Mouse (Mus musculus) myocyte (in vitro differentiated cells): ENCODE data around the gene Eml6. TPM values are rescaled to one million over a fixed set of nuclear protein-coding genes. Genes with fewer than 3 reads are reported as not detected.
"Not testable (repeated sequence)": the region's sequence is repeated elsewhere in the genome, so short reads cannot be mapped to it uniquely, and the experiment has no call there.

Experiments
- H3K27me3 ChIP-seq: one replicate; pipeline ENCODE4 v1.6.1; 2011; ENCODE audit not compliant: control insufficient read depth, insufficient read depth, insufficient read length
- H3K36me3 ChIP-seq: one replicate; pipeline ENCODE4 v1.6.1; 2011; ENCODE audit not compliant: control insufficient read depth, insufficient read depth
- H3K4me2 ChIP-seq: one replicate; pipeline ENCODE4 v1.6.1; 2011; ENCODE audit warnings: low read depth, control low read depth
- H3K4me3 ChIP-seq: one replicate; pipeline ENCODE4 v1.5.1; 2011; ENCODE audit warnings: mild to moderate bottlenecking, control low read depth, moderate library complexity
- H3K79me2 ChIP-seq: one replicate; pipeline ENCODE4 v1.6.1; 2011; ENCODE audit not compliant: control insufficient read depth, insufficient read depth
- H3ac ChIP-seq: one replicate; pipeline ENCODE4 v1.6.1; 2011; ENCODE audit not compliant: control insufficient read depth, insufficient read length
- CEBPB ChIP-seq: IDR thresholded peaks from 2 replicates; pipeline ENCODE4 v1.6.1; 2011; ENCODE audit warnings: mild to moderate bottlenecking, moderate library complexity; ENCODE audit not compliant: poor library complexity, insufficient read depth, severe bottlenecking
- E2F4 ChIP-seq: IDR thresholded peaks from one replicate; pipeline ENCODE4 v1.6.1; 2011; ENCODE audit warnings: mild to moderate bottlenecking, control low read depth, moderate library complexity; ENCODE audit not compliant: insufficient read depth
- MAX ChIP-seq: IDR thresholded peaks from one replicate; pipeline ENCODE4 v1.6.1; 2011; ENCODE audit warnings: low read depth, mild to moderate bottlenecking, control low read depth
- MYOD1 ChIP-seq, 3 experiments: IDR thresholded peaks; one replicate each; pipeline ENCODE4 v1.6.1; 2011; ENCODE audit warnings: control low read depth in 2 of 3, low read depth in 2 of 3, mild to moderate bottlenecking in 2 of 3, moderate library complexity in 1 of 3; ENCODE audit not compliant: insufficient read length in 2 of 3, control insufficient read depth in 1 of 3
- MYOG ChIP-seq, 3 experiments: IDR thresholded peaks; one replicate each; pipeline ENCODE4 v1.6.1; 2011; ENCODE audit warnings: control low read depth in 2 of 3, low read depth in 2 of 3, mild to moderate bottlenecking in 2 of 3; ENCODE audit not compliant: insufficient read length in 2 of 3, control insufficient read depth in 1 of 3, insufficient read depth in 1 of 3
- POLR2A ChIP-seq: IDR thresholded peaks from one replicate; pipeline ENCODE4 v1.6.1; 2011; ENCODE audit warnings: low read depth, mild to moderate bottlenecking, control low read depth, moderate library complexity; ENCODE audit not compliant: insufficient read length
- POLR2AphosphoS2 ChIP-seq: IDR thresholded peaks from one replicate; pipeline ENCODE4 v1.6.1; 2011; ENCODE audit warnings: low read depth, control low read depth; ENCODE audit not compliant: insufficient read length
- REST ChIP-seq: IDR thresholded peaks from one replicate; pipeline ENCODE4 v1.6.1; 2011; ENCODE audit warnings: mild to moderate bottlenecking, control low read depth, moderate library complexity; ENCODE audit not compliant: insufficient read depth, insufficient read length
- SRF ChIP-seq: IDR thresholded peaks from one replicate; pipeline ENCODE4 v1.6.1; 2011; ENCODE audit warnings: low read depth; ENCODE audit not compliant: control insufficient read depth, insufficient read length
- TCF12 ChIP-seq: IDR thresholded peaks from one replicate; pipeline ENCODE4 v1.6.1; 2011; ENCODE audit warnings: mild to moderate bottlenecking, control low read depth; ENCODE audit not compliant: poor library complexity, insufficient read depth, severe bottlenecking
- TCF3 ChIP-seq: IDR thresholded peaks from one replicate; pipeline ENCODE4 v1.6.1; 2011; ENCODE audit warnings: low read depth, control low read depth; ENCODE audit not compliant: insufficient read length
- USF1 ChIP-seq: IDR thresholded peaks from one replicate; pipeline ENCODE4 v1.6.1; 2011; ENCODE audit warnings: low read depth, mild to moderate bottlenecking, control low read depth, moderate library complexity
- polyA plus RNA-seq: library from polyadenylated mRNA; unstranded; fragments of >200 nt; fragmentation: generic; extraction: Trizol; gene quantifications from one replicate; pipeline ENCODE4 v1.2.1, GENCODE M21; 2012; ENCODE audit warnings: missing spikeins

Gene Eml6
- polyA plus RNA-seq, 1 experiment: 0.41 TPM

DNA sequence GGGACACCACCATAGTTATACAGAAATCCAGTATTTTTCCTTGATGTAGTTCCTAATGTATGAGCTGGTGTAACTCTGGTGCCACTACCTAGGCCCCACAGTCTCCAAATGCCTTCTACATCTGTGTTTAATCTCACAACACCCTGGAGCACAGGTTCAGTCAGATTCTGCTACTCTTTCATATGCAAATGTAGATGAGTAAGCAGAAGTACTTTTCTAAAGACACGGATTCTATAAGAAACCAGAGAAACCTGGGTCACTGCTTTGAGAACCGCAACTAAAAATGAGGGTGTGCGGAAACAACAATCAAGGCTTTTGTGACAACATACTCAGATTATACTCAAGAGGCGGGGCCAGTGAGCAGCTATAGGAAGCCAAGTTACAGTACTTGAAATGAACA is 142.8 kb downstream of the Eml6 start:
- Histone ChIP-seq H3ac (no peak overlapping the region), H3K27me3 (no peaks in the 10 kb centered on the region), H3K79me2 (no peaks in the 10 kb centered on the region), H3K36me3 (no peaks in the 10 kb centered on the region), H3K4me3 (no peak overlapping the region), H3K4me2 (no peak overlapping the region)
- TF ChIP-seq REST (no peak), MAX (no peak), MYOG (IDR thresholded peaks at IDR 0.05; ENCODE audit: control insufficient read depth in 1 of 3, insufficient read depth in 1 of 3, insufficient read length in 2 of 3, low read depth in 2 of 3) (no peak), MYOD1 (IDR thresholded peaks at IDR 0.05; ENCODE audit: control insufficient read depth in 1 of 3, insufficient read length in 2 of 3, low read depth in 2 of 3) (no peak), USF1 (no peak), POLR2AphosphoS2 (no peak), E2F4 (no peak), TCF3 (no peak), TCF12 (no peak), POLR2A (no peak), SRF (no peak)

DNA sequence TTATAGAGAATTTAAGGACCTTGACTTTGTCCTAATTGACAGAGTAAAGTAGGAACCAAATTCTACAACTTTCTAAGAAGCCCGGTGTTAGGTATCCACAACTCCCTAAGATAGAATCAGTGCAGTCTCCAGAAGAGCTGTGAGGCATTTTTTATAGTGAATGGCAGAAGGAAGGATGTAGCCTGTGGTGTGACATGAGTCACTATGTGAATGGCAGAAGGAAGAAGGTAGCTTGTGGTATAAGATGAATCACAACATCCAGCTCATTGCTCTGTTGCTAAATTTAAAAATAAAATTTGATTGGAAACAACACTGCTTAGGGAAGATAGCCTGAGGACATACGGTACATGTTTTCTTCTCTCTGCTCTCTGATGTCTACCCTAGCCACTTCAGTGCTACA is 146.2 kb downstream of the Eml6 start:
- H3K4me2 ChIP-seq: no peak overlapping the region
- H3K36me3 ChIP-seq: no peaks in the 10 kb centered on the region
- TF ChIP-seq MYOG (IDR thresholded peaks at IDR 0.05; ENCODE audit: control insufficient read depth in 1 of 3, insufficient read depth in 1 of 3, insufficient read length in 2 of 3, low read depth in 2 of 3) (no peak), E2F4 (no peak), MYOD1 (IDR thresholded peaks at IDR 0.05; ENCODE audit: control insufficient read depth in 1 of 3, insufficient read length in 2 of 3, low read depth in 2 of 3) (no peak), MAX (no peak), POLR2A (no peak), TCF3 (no peak), SRF (no peak), TCF12 (no peak), REST (no peak), CEBPB (no peak)
- H3K4me3 ChIP-seq: no peak overlapping the region
- no peaks in the 10 kb centered on the region for H3K79me2 ChIP-seq
- H3ac ChIP-seq: no peak overlapping the region
- H3K27me3 ChIP-seq: no peaks in the 10 kb centered on the region

DNA sequence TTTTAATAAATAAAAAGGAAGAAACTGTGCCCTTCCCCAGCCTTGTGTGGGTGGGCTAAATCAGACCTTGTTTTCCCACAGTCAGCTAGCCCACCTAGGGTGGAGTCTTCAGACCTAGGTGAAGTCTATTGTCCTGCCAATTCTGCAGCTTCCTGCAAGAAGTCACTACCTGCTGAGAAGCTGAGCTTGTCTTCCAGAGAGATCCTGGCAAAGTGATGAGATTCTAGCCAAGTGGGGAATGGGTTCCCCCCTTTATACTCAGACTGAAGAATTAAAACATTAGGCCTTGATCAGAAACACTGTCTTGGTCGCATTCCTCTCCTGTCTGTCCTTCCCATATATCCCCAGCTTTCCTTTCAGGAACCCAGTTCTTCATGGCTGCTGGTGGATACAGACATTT is 147.9 kb downstream of the Eml6 start:
- Histone ChIP-seq H3K36me3 (no peaks in the 10 kb centered on the region), H3K4me2 (no peak overlapping the region), H3K27me3 (no peaks in the 10 kb centered on the region)

DNA sequence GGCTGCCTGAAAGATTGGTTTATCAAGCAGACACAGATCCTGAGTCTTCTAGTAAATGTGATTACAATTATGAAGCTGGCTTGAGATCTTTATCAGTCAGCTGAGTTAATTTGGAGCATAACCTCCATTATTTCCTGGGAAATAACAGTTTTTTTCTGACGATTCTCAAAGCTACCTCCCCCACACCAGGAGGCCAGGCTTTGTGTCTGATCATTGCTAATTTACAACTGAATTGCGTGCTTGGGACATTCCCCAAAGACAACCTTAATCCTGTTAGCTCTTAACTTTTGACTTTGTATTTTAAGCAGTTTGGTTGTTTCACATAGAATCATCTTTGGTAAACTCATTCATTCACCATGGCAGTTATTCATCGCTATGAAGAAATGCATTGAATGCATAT is 148.6 kb downstream of the Eml6 start:
- Histone ChIP-seq H3K4me2 (no peak overlapping the region), H3ac (no peak overlapping the region), H3K36me3 (no peaks in the 10 kb centered on the region), H3K4me3 (no peak overlapping the region), H3K27me3 (no peaks in the 10 kb centered on the region), H3K79me2 (no peaks in the 10 kb centered on the region)
- no peak for TF ChIP-seq TCF12
- TF ChIP-seq CEBPB: no peak
- no peak for TF ChIP-seq E2F4
- TF ChIP-seq POLR2A: no peak
- no peak for TF ChIP-seq MYOD1 (IDR thresholded peaks at IDR 0.05; ENCODE audit: control insufficient read depth in 1 of 3, insufficient read length in 2 of 3, low read depth in 2 of 3)
- no peak for TF ChIP-seq SRF
- TF ChIP-seq POLR2AphosphoS2: no peak
- no peak for TF ChIP-seq REST
- no peak for TF ChIP-seq TCF3
- no peak for TF ChIP-seq USF1
- TF ChIP-seq MAX: no peak
- TF ChIP-seq MYOG (IDR thresholded peaks at IDR 0.05; ENCODE audit: control insufficient read depth in 1 of 3, insufficient read depth in 1 of 3, insufficient read length in 2 of 3, low read depth in 2 of 3): no peak

More for the DNA sequence above, 147.9 kb downstream of the Eml6 start:
- Histone ChIP-seq H3K4me3 (no peak overlapping the region), H3K79me2 (no peaks in the 10 kb centered on the region), H3ac (no peak overlapping the region)
- no peak for TF ChIP-seq POLR2A
- no peak for TF ChIP-seq CEBPB
- no peak for TF ChIP-seq E2F4

- not testable (repeated sequence) for H3ac ChIP-seq, H3K36me3 ChIP-seq, H3K27me3 ChIP-seq, H3K4me2 ChIP-seq, H3K79me2 ChIP-seq, H3K4me3 ChIP-seq
Measured at GRCm38 (mm10) chr11:29874781-29875180, 151.1 kb downstream of the Eml6 start.
